ENCODE assay signal across 19 mouse cellular contexts in genomic region chr3:85636716-85637447, GRCm38 (mm10).
DNase-seq lines count a peak whose midpoint lies in the region; ATAC-seq and TF ChIP-seq lines count a peak whose summit lies in the region.
"Had no signal": no experiment of that assay in that cellular context is flagged by ENCODE, and none has a peak within 500 bp of the region (broad histone marks: within the 10 kb centered on the region; RNA-seq: fewer than 3 reads in every experiment).

No protein-coding gene starts in this region.

- 0 out of 2 replicates have a peak overlapping the region, but pooled peaks have one; percentile 16 for H3K9ac ChIP-seq in heart, embryonic 11.5 days (ENCODE audit: low read depth, low read length)
- H3K9ac ChIP-seq in hindbrain, embryonic 12.5 days: no peak overlapping the region
- H3K9ac ChIP-seq: neural tube, embryonic 13.5 days had no signal

- no peaks in the 10 kb centered on the region for H3K27me3 ChIP-seq in heart, embryonic 11.5 days (ENCODE audit: control insufficient read depth, insufficient read depth, low read length)
- H3K27me3 ChIP-seq in hindbrain, embryonic 12.5 days: no peaks in the 10 kb centered on the region
- H3K27me3 ChIP-seq: neural tube, embryonic 13.5 days had no signal

- H3K36me3 ChIP-seq in heart, embryonic 11.5 days (ENCODE audit: control insufficient read depth, insufficient read depth, low read length): no peaks in the 10 kb centered on the region
- 0 out of 2 replicates have a peak, but pooled peaks cover 8% of the 10 kb centered on the region for H3K36me3 ChIP-seq in hindbrain, embryonic 12.5 days
- H3K36me3 ChIP-seq: midbrain, embryonic 10.5 days; neural tube, embryonic 13.5 days had no signal

- H3K4me1 ChIP-seq in cortical plate, adult 2 months (ENCODE audit: control insufficient read depth, insufficient read depth, low read length): peaks cover 8% of the 10 kb centered on the region
- peaks cover 17% of the 10 kb centered on the region for H3K4me1 ChIP-seq in heart, embryonic 11.5 days (ENCODE audit: control insufficient read depth, insufficient read depth, low read length)
- no peaks in the 10 kb centered on the region; the same call in 1 of the 2 replicates for H3K4me1 ChIP-seq in hindbrain, embryonic 12.5 days
- H3K4me1 ChIP-seq: midbrain, embryonic 10.5 days; neural tube, embryonic 13.5 days had no signal

- no peaks in the 10 kb centered on the region for H3K9me3 ChIP-seq in heart, embryonic 11.5 days (replicated peaks; ENCODE audit: control insufficient read depth, low read length)
- H3K9me3 ChIP-seq in hindbrain, embryonic 12.5 days (replicated peaks): no peaks in the 10 kb centered on the region
- H3K9me3 ChIP-seq: G1E; midbrain, embryonic 10.5 days; neural tube, embryonic 13.5 days had no signal

- H3K4me3 ChIP-seq in left cerebral cortex, adult 2 months: no peak overlapping the region
- no peak overlapping the region for H3K4me3 ChIP-seq in cortical plate, adult 2 months (ENCODE audit: insufficient read depth, low read length)
- no peak overlapping the region for H3K4me3 ChIP-seq in heart, embryonic 11.5 days (ENCODE audit: low read depth, low read length)
- H3K4me3 ChIP-seq in hindbrain, embryonic 12.5 days: no peak overlapping the region
- H3K4me3 ChIP-seq: midbrain, embryonic 10.5 days; neural tube, embryonic 13.5 days had no signal

- 69% methylated on average over 5 of the region's 5 CpGs for WGBS in heart, embryonic 11.5 days (ENCODE audit: insufficient replicate concordance)
- WGBS in hindbrain, embryonic 12.5 days: 97% methylated on average over 5 of the region's 5 CpGs

- H3K27ac ChIP-seq in left cerebral cortex, adult 2 months: peak overlapping the region; percentile 83
- H3K27ac ChIP-seq in cortical plate, adult 2 months (ENCODE audit: insufficient read depth, low read length): peak overlapping the region; percentile 17; the same call in 1 of the 2 replicates
- H3K27ac ChIP-seq in heart, embryonic 11.5 days (ENCODE audit: low read depth, low read length): peak overlapping the region; percentile 93
- H3K27ac ChIP-seq in hindbrain, embryonic 12.5 days: no peak overlapping the region
- H3K27ac ChIP-seq: midbrain, embryonic 10.5 days; neural tube, embryonic 13.5 days had no signal

- no peak overlapping the region; the same call in 1 of the 2 replicates for H3K4me2 ChIP-seq in heart, embryonic 11.5 days
- no peak overlapping the region for H3K4me2 ChIP-seq in hindbrain, embryonic 12.5 days (replicated peaks)
- H3K4me2 ChIP-seq: neural tube, embryonic 13.5 days had no signal

- DNase-seq in left cerebral cortex, adult 2 months (ENCODE audit: extremely low spot score in 1 of 2, low spot score in 2 of 2): no peak
- no peak for DNase-seq in left cerebral cortex, adult 11 months (ENCODE audit: low spot score)
- peak; percentile 8 for DNase-seq in heart, postnatal 4 days
- no peak for DNase-seq in adrenal gland, postnatal 25 days
- DNase-seq: cerebellum, postnatal 10 days; kidney, adult 2 months; kidney, postnatal 25 days; liver; lung, adult 18-20 months; right cerebral cortex, postnatal 4 days had no signal

- TF ChIP-seq POLR2A in cortical plate, adult 2 months (IDR thresholded peaks at IDR 0.05; ENCODE audit: extremely low read depth, insufficient read depth, low read length): no peak

- intact Hi-C loops in left cerebral cortex, adult 2 months (cut with DNase I): loop anchor here (1.0 to 10.0 kb wide), 3 partner anchors 27 to 272 kb away; no protein-coding TSS in a partner anchor

- TF ChIP-seq CTCF in left cerebral cortex, adult 2 months (IDR thresholded peaks at IDR 0.05): no peak
- no peak for TF ChIP-seq CTCF in cortical plate, adult 2 months (IDR thresholded peaks at IDR 0.05; ENCODE audit: extremely low read depth, insufficient read depth, low read length)

- no peak for ATAC-seq in heart, embryonic 11.5 days (replicated peaks; ENCODE audit: insufficient number of reproducible peaks, low FRiP score, low TSS enrichment)
- ATAC-seq in hindbrain, embryonic 12.5 days (ENCODE audit: low FRiP score): no peak
- ATAC-seq: CD4-positive, CD25-positive, alpha-beta regulatory T cell, adult 4 months; forebrain, embryonic 14.5 days; hindbrain, embryonic 16.5 days had no signal
